Mouse (Mus musculus) heart, adult 18-20 months (tissue): Measurements from ENCODE around the gene Eps8l3. TPM values are rescaled to one million over a fixed set of nuclear protein-coding genes. Genes with fewer than 3 reads are reported as not detected.

ENCODE experiments used
- DNase-seq, 2 experiments: peaks; one replicate each; pipeline ENCODE4 v3.0.0; 2021 to 2022; ENCODE audit warnings: mixed read lengths in 1 of 2
- total RNA-seq, 2 experiments: library from RNA; stranded (reverse); gene quantifications; 2 replicates each; pipeline ENCODE4 v1.2.3; 2021

Gene Eps8l3
- total RNA-seq, 2 experiments from 2014 or later = not detected

DNA sequence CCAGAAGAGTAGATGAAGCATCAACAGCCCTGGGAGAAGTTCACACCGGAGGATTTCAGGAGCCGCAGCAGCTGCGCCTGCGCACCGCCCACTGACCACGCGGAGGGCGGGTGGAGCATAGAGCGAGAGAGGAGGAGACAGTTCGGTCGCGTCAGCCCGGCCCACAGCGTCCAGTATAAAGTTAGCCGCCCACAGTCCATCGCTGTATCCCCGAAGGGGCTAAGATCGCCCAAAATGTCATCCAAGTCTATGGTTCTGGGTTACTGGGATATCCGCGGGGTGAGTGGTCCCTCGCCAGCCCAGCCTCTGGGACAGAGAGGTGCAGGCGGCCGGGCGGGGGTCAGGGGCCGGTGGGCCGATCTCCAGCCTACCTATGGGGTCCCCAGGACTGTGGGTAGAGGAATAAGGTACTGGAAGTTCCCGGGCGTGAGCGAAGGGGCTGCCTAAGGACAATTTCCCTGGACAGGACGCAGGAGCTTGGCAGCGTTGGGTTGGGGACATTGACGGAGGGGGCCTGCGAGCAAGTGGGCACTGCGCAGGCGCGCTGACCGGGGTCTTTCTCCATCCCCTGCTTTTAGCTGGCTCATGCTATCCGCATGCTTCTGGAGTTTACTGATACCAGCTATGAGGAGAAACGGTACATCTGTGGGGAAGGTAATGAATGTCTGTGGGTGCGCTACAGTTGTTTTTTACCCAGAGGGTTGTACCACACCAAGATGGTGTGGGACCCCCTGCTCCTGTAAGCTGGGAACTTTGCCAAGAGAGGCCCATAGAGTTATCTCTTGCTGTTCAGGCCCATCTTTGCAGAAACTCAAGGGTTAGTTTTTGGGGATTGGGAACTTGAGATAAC lies 18.9 kb downstream of the Eps8l3 start, which contains the start of gene Gstm5:
Gene Gstm5 (plus strand): TSS at position 102 of the 850 bp plus-strand sequence.
- DNase-seq = peak; percentile 87 to 89

DNA sequence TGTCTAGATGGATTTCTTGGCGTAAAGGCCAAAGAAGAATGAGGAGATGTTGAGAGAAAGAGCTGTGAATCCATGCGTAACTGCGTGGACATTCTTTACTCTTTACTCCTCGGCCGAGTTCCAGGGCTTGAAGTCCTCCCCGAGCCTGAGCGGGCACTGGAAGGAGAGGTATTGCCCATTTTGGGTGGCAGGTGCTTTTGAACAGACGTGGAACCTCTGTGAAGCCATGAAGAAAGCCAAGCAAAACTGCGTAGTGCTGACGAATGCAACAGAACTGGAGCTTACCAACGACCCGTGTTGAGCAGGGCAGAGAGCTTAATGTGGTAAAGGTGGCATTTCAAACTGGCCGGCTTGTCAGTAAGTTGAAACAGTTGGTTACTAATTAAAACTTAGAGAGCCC lies 21.7 kb downstream of the Eps8l3 start:
- no peak for DNase-seq

DNA sequence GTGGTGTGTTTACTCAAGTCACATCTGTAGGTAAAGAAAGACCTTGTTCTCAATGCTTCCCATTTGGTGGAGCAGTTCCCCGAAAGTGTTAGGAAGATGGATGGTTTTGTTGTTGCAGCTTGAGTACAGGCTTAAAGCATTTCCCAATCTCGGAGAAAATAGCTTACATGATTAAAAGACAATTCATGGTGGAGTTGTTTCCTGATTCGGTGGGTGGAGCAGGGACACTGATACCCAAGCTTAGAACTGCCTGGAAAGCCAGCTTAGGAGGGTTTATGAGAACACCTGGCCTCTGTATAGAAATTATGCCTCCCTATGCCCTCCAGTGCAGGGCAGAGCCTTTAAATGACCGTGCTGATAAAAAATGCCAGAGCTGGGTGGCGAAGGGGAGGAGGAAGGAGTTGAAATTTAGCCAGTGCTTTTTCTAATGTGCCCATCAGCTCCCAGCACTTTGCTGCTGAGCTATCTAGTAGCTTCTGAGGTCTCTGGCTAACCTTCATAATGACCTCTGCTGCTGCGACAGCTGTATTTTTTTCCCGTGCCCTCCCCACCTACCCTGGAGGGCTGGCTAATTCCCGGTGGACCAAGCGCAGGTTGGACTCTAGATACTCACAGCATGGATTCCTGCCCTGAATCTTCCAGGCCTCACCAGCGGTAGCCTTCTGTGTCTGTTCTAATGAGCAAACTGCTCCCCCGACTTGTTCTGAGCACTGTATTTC lies 24.1 kb downstream of the Eps8l3 start:
- no peak for DNase-seq

DNA sequence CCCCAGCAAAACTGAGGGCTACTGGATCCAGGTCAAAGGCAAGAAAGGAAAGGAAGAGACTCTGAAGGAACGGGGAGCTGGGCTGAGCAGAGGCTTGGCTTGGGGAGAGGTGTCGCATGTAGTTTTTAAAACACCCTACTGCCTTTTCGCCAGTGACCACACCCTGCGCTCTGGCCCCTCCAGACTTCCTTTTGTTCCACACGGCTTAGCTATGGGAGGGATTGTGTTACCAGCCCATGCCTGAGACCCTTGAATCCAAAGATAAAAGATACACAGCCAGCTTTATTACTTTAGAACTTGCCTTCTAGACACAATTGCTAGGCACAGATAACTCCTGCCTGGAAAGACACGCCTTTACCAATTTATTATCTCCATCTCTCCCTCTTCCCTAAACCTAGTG lies 28.9 kb downstream of the Eps8l3 start:
- no peak for DNase-seq

DNA sequence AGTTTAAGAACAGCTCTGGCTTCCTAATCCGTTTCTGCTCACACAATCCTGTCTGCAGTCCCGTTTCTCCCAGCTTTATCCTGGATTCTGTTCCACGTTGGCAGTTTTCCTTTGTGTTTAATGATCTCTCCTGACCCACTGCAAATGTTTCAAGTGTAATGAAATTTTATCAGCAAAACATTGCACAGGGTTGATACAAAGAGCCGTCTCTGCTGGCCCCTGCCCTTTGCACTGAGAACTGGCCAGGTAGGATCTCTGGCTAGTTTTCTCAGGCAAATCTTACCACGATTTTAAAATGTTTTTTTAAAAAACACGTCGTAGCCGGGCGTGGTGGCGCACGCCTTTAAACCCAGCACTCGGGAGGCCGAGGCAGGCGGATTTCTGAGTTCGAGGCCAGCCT lies 39.6 kb downstream of the Eps8l3 start:
- DNase-seq = no peak

DNA sequence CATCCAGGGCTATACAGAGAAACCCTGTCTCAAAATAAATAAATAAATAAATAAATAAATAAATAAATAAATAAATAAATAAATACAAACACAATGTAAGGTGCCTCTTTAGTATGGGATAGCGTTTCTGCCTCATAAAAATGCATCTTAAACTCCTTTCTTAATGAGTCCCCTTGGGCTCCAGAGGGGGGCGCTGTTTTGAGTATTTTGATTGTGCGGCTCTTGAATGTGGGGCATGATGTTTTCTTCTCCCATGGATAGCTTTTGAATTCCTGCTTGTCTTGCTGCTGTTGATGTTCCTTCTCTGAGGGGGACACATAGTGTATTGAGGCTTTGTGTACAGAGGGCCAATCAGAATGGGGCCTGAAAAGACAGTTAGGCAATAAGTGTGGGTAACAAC lies 40.1 kb downstream of the Eps8l3 start:
- DNase-seq = no peak

DNA sequence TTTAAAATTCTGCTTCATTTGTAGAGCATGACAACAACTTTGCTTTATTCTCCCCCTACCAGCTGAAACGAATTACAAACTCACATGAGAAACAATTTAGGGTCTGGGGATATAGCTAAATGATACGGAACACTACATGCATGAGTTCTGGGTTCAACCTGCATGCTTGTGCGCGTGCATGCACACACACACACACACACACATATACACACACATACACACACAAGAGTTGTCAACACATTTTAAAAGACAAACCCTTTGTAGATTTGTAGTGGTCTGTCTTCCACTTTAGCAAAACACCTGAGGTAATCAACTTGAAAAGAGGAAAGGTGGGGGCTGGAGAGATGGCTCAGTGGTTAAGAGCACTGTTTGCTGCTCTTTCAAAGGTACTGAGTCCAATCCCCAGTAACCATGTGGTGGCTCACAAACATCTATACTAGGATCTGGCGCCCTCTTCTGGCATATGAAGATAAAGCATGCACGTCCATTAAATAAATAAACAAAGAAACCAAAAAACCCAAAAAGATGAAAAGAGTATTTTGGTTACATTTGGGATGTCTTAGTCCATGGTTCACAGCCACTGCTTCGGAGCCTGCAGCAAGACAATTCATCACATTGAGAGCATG lies 40.9 kb downstream of the Eps8l3 start:
- DNase-seq = peak; percentile 47 to 80

DNA sequence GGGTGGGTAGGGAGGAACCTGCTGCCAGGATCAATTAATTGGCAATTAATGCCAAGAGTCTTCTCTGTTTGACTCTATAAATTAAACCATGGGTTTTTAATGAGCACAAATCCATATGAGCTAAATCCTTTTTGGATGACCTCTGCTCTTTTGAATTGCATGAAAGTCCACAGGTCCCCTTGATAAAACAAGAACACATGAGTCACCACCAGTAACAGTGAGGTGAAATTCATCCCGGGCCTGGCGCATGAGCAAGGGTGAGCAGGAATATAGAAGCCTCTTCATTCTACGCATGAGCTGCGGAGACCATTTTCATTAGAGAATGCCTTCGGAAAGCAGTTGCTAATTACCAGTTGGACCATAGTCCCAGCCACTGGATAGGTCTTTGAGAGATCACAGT lies 43.3 kb downstream of the Eps8l3 start:
- DNase-seq = no peak

DNA sequence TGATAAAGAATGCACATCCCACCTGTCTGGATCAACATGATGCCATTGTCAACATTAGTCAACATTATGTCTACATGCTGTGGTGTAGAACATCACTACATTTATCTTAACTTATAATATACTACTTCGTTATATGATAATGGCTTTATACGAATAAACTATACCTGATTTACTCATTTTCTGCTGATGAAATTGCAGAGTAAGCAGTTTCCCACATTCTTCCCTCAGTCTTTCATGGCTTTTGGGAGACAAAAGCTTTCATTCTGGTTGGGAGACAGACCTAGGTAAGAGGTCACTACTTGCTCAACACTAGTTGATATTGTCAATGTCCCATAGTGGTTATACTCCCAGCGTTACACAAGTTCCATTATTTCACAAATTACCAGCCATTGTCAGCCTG lies 48.3 kb downstream of the Eps8l3 start:
- DNase-seq = no peak

DNA sequence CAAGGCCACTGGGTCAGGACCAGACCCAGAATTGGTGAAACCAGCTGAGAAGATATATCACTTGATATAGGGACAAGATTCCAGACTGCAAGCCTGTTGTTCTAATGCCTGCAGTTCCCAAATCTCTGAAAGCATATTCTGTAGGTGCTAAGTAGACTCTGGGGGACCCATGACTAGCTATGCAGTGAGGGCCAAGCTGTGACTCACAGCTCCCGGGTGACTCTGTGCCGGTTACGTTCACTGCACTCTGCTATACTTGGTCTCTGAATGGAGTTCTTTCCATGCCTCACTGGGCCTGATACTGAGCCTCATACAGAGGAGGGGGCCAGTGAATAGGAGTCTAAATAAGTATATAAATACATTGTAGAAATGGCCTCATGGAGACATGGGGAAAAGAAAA lies 50.8 kb downstream of the Eps8l3 start:
- DNase-seq = no peak

DNA sequence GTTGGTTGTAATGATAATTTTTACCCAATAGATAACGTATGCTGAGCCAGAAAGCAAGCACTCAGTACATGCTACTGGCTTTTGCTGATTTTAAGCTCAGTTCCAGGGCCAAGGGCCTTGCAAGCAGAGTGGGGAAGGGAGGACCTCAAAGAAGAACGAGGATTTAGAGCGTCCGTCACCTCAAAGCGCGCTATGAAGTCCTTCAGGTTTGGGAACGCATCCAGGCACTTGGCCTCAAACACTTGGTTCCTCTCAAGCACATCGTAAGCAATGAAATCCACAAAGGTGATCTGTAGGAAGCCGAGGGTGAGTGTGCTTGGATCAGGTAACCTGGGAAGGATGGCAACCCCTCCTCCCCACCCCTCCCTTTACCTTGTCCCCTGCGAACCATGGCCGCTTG lies 51.7 kb downstream of the Eps8l3 start:
- no peak for DNase-seq

DNA sequence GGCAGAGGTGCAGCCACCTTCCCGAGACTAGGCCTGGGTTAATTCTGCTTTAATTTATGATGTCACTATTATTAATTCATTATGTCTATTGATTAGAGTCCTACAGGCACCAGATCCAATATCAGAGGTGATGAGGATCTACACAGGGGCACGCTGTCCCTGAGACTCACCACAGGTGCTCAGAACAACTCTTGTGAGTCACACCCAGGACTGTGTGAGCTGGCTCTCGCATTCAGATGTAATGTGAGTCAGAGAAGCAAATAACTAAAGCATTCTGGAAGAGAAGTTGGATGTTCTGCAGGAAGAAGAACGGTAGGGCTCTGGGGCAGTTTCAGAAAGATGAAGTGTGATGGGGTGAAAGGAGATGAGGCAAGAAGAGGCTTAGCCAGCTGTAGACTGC lies 52.2 kb downstream of the Eps8l3 start:
- no peak for DNase-seq

DNA sequence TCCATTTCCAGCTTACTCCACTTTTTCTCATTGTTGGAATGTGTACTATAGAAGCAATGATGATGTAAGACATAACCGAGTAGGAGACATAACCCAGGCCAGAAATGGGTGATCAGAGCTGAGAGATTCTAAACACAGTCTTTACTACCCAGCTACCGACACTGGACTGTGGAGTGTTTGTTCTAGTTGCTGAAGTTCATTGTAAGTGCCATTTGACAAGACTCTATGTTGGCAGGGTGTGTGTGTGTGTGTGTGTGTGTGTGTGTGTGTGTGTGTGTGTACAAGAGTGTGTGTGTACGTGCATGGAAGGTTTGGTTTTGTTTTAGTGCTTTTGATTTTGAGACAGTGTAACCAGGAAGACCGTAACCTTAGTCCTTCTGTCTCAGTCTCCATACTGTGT lies 52.7 kb downstream of the Eps8l3 start:
- no peak for DNase-seq

DNA sequence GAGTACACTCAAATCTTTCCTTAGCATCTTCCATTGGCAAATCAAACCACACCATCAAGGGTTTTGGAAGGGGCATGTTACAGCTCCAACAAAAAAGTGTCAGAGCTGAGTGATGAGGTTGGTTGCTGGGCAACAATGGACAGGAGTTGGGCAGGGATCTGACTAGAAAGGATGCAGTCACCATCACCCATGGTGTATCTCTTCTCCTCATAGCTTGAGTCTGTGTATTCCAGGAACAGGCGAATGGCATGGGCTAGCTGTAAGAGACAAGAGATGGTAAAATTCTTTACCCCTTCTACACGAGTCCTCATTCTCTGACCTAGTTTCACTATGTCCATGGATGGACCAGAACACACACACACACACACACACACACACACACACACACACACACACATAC lies 54.1 kb downstream of the Eps8l3 start:
- no peak for DNase-seq

DNA sequence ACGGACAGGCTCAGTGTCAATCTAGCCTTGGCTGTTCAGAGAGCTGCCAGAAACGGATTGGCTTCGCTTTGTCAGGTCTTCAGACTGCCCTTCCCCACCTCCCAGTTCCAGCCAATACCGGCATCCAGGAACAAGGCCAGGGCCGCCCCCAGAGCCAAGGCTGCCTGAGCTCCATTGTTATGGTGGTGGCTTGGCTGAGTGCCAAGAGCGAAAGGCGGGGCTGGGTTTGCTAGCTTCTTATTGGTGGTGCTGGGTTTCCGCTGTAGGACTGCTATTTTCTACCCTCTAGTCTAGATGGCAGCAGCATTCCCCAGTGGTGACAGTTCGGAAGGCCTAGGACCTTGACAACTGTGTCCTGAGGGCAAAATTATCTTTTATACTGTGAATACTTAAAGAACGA lies 54.6 kb downstream of the Eps8l3 start, which contains the start of gene Gstm7:
Gene Gstm7 (minus strand): TSS at position 148 of the 400 bp plus-strand sequence.
- DNase-seq = peak; percentile 99

DNA sequence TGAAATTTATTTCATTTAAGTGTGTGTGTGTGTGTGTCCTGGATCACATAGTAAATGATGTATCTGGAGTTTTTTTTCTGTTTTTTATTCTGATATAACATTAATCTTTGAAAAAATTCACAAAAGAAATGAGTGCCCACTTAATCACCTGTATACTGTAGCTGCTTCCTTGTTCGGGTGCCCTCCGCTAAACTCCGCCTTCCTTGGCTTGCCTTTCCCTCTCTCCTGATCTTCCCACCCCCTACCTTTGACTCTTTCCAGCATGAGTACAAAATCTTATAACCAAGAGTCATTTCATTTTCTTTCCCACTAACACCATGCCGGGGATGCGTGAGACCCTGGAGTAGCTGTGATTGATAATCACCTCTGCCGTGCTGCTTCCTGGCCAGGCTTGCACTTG lies 55.1 kb downstream of the Eps8l3 start:
- peak in 1 of 2 experiments; percentile 36 for DNase-seq

DNA sequence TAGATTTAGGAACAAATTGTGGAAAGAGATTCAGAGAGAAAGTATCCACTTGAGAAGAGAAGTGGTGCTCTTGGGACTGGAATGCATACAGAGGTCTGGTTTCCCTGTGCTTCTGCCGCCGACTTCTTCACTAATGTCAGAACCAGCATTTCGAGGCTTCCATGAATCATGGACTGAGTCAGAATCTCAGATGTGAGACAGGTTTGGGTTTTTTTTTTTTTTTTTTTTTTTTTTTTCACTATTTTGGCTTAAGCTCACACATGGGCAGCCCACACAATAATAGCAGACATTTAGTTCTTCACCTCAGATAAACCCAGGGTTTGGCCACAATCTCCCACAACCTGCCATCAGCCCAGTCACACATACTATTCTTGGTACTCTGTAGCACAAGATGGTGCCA lies 58.2 kb downstream of the Eps8l3 start:
- DNase-seq = no peak

DNA sequence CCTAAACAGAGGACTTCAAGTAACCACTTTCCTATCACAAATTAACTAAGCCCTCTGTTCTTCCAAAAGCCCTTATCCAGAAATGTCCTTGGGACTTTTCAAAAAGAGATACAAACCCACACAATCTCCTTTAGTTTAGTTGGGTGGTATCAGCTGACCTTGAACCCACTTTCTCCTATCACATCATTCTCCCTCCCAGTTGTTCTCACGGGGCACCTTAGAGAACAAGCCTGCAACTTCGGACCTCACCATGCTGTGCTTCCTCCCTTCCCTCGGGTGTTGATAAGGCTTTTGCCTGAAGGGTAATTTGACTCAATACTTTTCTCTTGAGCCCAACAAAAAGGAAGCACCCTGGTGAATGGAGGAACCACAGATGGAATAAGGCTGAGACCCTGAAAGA lies 58.9 kb downstream of the Eps8l3 start:
- no peak for DNase-seq

DNA sequence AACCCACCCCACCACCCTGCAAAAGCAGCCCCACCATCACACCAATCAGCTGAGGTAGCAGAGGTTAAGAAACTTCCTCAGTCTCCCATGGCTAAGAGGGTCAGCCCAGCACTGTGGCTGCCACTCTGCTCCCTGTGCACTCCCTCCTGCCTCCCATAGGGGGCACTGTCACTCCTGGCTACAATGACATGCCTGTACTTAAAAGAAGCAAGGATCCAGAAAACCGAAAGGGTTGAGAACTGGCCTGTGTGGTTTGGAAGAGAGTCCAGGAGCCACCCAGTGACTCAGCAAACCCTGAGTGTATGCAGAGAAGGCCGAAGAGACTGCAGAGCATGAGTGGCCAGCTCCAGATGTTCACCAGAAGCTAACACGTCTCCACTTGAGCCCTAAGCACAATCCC lies 62.4 kb downstream of the Eps8l3 start:
- peak; percentile 88 to 89 for DNase-seq

DNA sequence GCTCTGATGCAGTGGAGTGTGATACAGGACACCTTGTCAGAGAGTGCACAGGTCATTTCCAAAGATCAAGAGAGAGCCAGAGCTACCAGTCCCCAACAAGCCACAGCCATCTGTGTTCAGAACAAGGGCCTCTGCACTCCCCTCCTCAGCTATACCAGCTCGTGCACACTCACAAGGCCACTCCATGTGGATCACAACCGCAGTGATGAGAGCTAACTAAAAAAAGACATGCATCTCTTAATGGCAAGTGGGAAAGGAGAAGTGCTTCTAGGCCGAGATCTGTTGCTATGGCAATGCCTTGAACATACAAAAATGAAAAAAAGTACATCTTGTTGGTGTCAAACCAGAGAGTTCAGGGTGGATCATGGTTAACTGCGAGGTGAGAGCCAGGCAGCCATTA lies 62.8 kb downstream of the Eps8l3 start:
- no peak for DNase-seq

DNA sequence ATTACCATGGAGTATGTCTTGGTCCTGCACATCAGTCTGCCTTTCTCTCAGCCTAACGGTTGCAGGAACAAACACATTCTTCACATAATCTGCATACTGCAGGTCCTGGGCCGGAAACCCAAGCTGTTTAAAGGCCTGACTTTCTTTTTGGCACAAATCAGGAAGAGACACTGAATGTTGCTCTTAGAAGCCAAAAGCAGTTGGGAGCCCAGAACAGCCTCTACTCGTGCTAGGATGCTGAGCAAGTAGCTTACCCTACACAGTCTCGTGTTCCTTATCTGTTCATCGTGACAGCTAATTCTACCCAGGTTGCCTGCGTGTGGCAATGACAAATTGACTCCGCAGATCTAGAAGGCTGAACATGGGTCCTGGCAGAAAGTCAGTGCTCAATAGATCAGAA lies 63.5 kb downstream of the Eps8l3 start:
- no peak for DNase-seq

DNA sequence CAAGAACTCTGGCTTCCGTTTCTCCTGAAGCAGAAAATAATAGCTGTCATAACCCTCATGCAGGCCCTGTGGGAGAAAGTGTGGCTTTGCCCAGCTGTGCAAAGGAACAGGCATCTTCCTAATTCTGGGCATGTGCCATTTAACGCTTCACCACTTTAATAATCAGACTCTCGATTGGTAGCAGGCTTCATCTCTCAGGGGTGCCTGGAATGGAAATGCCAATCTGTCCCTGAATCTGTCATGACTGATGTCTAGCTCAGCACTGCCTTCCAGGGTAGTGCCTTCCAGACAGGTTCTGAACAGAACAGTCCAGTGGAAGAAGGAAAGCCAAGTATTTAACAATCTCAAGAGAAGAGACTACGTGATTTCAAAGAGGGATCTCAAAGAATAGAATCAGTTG lies 64.2 kb downstream of the Eps8l3 start:
- no peak for DNase-seq
